Mouse (Mus musculus): ENCODE results near the gene Sost.
"Not testable (repeated sequence)": the region's sequence is repeated elsewhere in the genome, so short reads cannot be mapped to it uniquely, and the experiment has no call there.

The Sost gene

GRCm38 (mm10) chr11:101966965-101967614 lies at the start of gene Sost:
Sost (minus strand) TSS chr11:101967015.
- in situ Hi-C loops (cut with MboI, MseI) = loop anchor here (5.0 kb wide), 1 partner anchor 45 kb away; no protein-coding TSS in a partner anchor

GRCm38 (mm10) chr11:102016136-102016535 lies 49.3 kb upstream of the Sost start:
- in situ Hi-C loops (cut with MboI, MseI) = no loop called here

- in situ Hi-C loops (cut with MboI, MseI) = no loop called here
Measured at GRCm38 (mm10) chr11:102015472-102015871, 48.7 kb upstream of the Sost start.

GRCm38 (mm10) chr11:102013201-102013600 lies 46.4 kb upstream of the Sost start:
- in situ Hi-C loops (cut with MboI, MseI) = no loop called here

GRCm38 (mm10) chr11:102011510-102011909 lies 44.7 kb upstream of the Sost start:
- in situ Hi-C loops (cut with MboI, MseI) = no loop called here

- in situ Hi-C loops (cut with MboI, MseI) = no loop called here
Measured at GRCm38 (mm10) chr11:102010140-102010539, 43.3 kb upstream of the Sost start.

GRCm38 (mm10) chr11:102008954-102009637 lies 42.3 kb upstream of the Sost start:
- in situ Hi-C loops (cut with MboI, MseI) = no loop called here

GRCm38 (mm10) chr11:102008372-102008771 lies 41.6 kb upstream of the Sost start:
- in situ Hi-C loops (cut with MboI, MseI) = no loop called here

- in situ Hi-C loops (cut with MboI, MseI) = no loop called here
Measured at GRCm38 (mm10) chr11:102006688-102007087, 39.9 kb upstream of the Sost start.

- in situ Hi-C loops (cut with MboI, MseI) = no loop called here
Measured at GRCm38 (mm10) chr11:102006271-102006670, 39.5 kb upstream of the Sost start.

- in situ Hi-C loops (cut with MboI, MseI) = no loop called here
Measured at GRCm38 (mm10) chr11:102004251-102004650, 37.4 kb upstream of the Sost start.

- in situ Hi-C loops (cut with MboI, MseI) = no loop called here
Measured at GRCm38 (mm10) chr11:101999466-101999865, 32.7 kb upstream of the Sost start.

GRCm38 (mm10) chr11:101998258-101998657 lies 31.4 kb upstream of the Sost start:
- in situ Hi-C loops (cut with MboI, MseI) = no loop called here

GRCm38 (mm10) chr11:101995938-101996337 lies 29.1 kb upstream of the Sost start:
- in situ Hi-C loops (cut with MboI, MseI) = no loop called here

GRCm38 (mm10) chr11:101994100-101994499 lies 27.3 kb upstream of the Sost start:
- in situ Hi-C loops (cut with MboI, MseI) = no loop called here

GRCm38 (mm10) chr11:101992411-101992810 lies 25.6 kb upstream of the Sost start:
- in situ Hi-C loops (cut with MboI, MseI) = no loop called here

GRCm38 (mm10) chr11:101991813-101992212 lies 25.0 kb upstream of the Sost start:
- in situ Hi-C loops (cut with MboI, MseI) = no loop called here

GRCm38 (mm10) chr11:101990244-101990643 lies 23.4 kb upstream of the Sost start:
- in situ Hi-C loops (cut with MboI, MseI) = no loop called here

GRCm38 (mm10) chr11:101986913-101987312 lies 20.1 kb upstream of the Sost start, which contains the start of gene Dusp3:
Dusp3 (minus strand) TSS chr11:101987013.
- in situ Hi-C loops (cut with MboI, MseI) = no loop called here

GRCm38 (mm10) chr11:101985990-101986389 lies 19.2 kb upstream of the Sost start:
- in situ Hi-C loops (cut with MboI, MseI) = no loop called here

GRCm38 (mm10) chr11:101985450-101985849 lies 18.6 kb upstream of the Sost start:
- in situ Hi-C loops (cut with MboI, MseI) = not testable (repeated sequence)

GRCm38 (mm10) chr11:101984054-101985025 lies 17.5 kb upstream of the Sost start, which contains the start of gene Cfap97d1:
Cfap97d1 (plus strand) TSS chr11:101984279.
- in situ Hi-C loops (cut with MboI, MseI) = no loop called here
